Mouse (Mus musculus) erythroblast, embryonic 14.5 days (primary cell): ENCODE results near the gene Klhl42.

Experiments
- GATA1 ChIP-seq: IDR thresholded peaks from 2 replicates; pipeline ENCODE4 v1.6.1; 2012; ENCODE audit warnings: low read length, inconsistent platforms, mixed read lengths
- TAL1 ChIP-seq: IDR thresholded peaks from 3 replicates; pipeline ENCODE4 v1.6.1; 2012; ENCODE audit warnings: low read length, inconsistent platforms, mixed read lengths

DNA sequence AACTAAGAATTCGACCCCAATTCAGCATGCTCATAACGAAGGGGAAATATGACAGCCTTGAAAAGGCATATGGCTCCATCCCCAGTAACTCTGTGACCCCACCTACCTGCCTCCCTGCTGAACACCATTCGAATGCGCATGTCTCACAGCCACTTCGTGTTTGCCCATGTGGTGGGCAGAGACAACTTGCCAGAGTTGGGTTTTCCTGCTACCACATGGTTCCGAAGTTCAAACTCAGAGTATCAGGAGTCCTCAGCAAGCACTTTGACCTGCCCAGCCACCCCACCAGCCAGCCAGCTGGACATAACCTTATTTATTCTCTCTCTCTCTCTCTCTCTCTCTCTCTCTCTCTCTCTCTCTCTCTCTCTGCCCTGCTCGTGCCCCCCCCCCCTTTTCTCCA lies 3.4 kb upstream of the Klhl42 start:
- TF ChIP-seq TAL1 (no peak), GATA1 (no peak)
